Mouse (Mus musculus) limb, embryonic 14.5 days (tissue): ENCODE measurements around the gene Tpo. TPM values are rescaled to one million over a fixed set of nuclear protein-coding genes. Genes with fewer than 3 reads are reported as not detected.

Experiments
- ATAC-seq: fragments of 200-750 bp; cut with Nextera tagmentation; 2 replicates; pipeline ENCODE4 v1.8.0; 2017; ENCODE audit warnings: low read depth, moderate number of reproducible peaks, moderate TSS enrichment; ENCODE audit not compliant: low FRiP score
- DNase-seq: peaks from one replicate; pipeline ENCODE4 v3.0.0-alpha.2; 2015; ENCODE audit warnings: low spot score
- H3K27ac ChIP-seq: fragments of 300-500 bp; sonication (generic); replicated peaks from 2 replicates; pipeline ENCODE4 v1.5.1; 2014; ENCODE audit warnings: low read depth, mild to moderate bottlenecking, low read length, moderate library complexity, mixed read lengths
- H3K27me3 ChIP-seq: fragments of 300-500 bp; sonication (generic); 2 replicates; pipeline ENCODE4 v1.6.1; 2014; ENCODE audit warnings: low read length, mixed read lengths; ENCODE audit not compliant: control insufficient read depth, insufficient read depth
- H3K36me3 ChIP-seq: fragments of 300-500 bp; sonication (generic); 2 replicates; pipeline ENCODE4 v1.6.1; 2014; ENCODE audit warnings: mild to moderate bottlenecking, low read length, moderate library complexity, mixed read lengths; ENCODE audit not compliant: control insufficient read depth, insufficient read depth
- H3K4me1 ChIP-seq: fragments of 300-500 bp; sonication (generic); 2 replicates; pipeline ENCODE4 v1.6.1; 2014; ENCODE audit warnings: antibody characterized with exemption, low read length, mixed read lengths; ENCODE audit not compliant: control insufficient read depth, insufficient read depth
- H3K4me2 ChIP-seq: fragments of 300-500 bp; sonication (generic); replicated peaks from 2 replicates; pipeline ENCODE4 v1.6.1; 2014; ENCODE audit warnings: low read depth, mild to moderate bottlenecking, low read length, moderate library complexity; ENCODE audit not compliant: severe bottlenecking
- H3K4me3 ChIP-seq: fragments of 300-500 bp; sonication (generic); replicated peaks from 2 replicates; pipeline ENCODE4 v1.5.1; 2014; ENCODE audit warnings: low read length
- H3K9ac ChIP-seq: fragments of 300-500 bp; sonication (generic); 2 replicates; pipeline ENCODE4 v1.6.1; 2014; ENCODE audit warnings: mild to moderate bottlenecking, low read depth, low read length, moderate library complexity; ENCODE audit not compliant: severe bottlenecking
- H3K9me3 ChIP-seq: fragments of 300-500 bp; sonication (generic); 2 replicates; pipeline ENCODE4 v1.6.1; 2016; ENCODE audit warnings: low read length; ENCODE audit not compliant: control insufficient read depth
- POLR2A ChIP-seq: fragments of 200-500 bp; IDR thresholded peaks from 2 replicates; pipeline ENCODE4 v1.8.0; 2012; ENCODE audit warnings: inconsistent platforms, mild to moderate bottlenecking, moderate library complexity, borderline replicate concordance; ENCODE audit not compliant: insufficient read depth, insufficient read length; ENCODE audit errors: extremely low read depth
- WGBS: fragments of 180-500 bp; shearing (Covaris S2); extraction: QIAGEN DNeasy Blood & Tissue Kit; methylation state at CpG from one replicate; pipeline ENCODE4 v1.1.7; 2014; 5-methylcytosine and 5-hydroxymethylcytosine counted together
- polyA plus RNA-seq, 2 experiments: library from polyadenylated mRNA; depleted of rRNA in 1 of 2; stranded (reverse) in 1 of 2; unstranded in 1 of 2; fragments of >200 nt; fragmentation: Nextera tagmentation in 1 of 2; extraction: Ambion mirVana in 1 of 2; gene quantifications; 2 replicates each; pipeline versions ENCODE4 v1.2.1 to v1.2.3; 2012 to 2014

Gene Tpo
- polyA plus RNA-seq, 2 experiments = not detected

- Histone ChIP-seq H3K4me3 (no peak overlapping the region), H3K9me3 (no peaks in the 10 kb centered on the region), H3K36me3 (no peaks in the 10 kb centered on the region), H3K9ac (no peak overlapping the region), H3K4me1 (no peaks in the 10 kb centered on the region; the same call in 1 of the 2 replicates), H3K27me3 (no peaks in the 10 kb centered on the region), H3K4me2 (no peak overlapping the region), H3K27ac (no peak overlapping the region)
- peak; percentile 31 for DNase-seq
- no peak for TF ChIP-seq POLR2A
- ATAC-seq = no peak
- 30% methylated on average over 4 of the region's 4 CpGs for WGBS
Observed at GRCm38 (mm10) chr12:30039565-30039964, 92.9 kb downstream of the Tpo start.

DNA sequence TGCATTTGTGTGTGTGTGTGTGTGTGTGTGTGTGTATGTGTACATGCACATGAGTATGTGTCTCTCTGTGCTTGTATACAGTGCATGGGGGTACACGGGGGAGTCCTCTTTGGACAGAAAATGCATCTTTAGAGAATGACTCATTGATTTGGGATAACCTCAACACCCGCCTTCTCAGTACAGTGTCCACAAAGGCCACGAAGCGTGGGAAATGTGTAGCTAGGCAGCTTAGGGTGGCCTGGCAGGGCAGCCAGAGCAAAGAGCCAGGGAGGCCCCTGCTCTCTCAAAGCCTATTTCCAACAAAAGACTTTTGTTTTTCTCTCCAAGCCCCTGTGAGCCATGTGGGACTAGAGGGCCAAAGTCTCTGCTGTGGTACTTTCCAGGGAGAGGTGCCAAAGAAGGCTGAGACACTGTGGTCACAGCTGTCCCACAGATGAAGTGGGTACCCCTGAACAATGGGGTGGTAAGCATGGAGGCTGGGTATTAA, 95.8 kb downstream of the Tpo start:
- Histone ChIP-seq H3K9me3 (no peaks in the 10 kb centered on the region), H3K27me3 (no peaks in the 10 kb centered on the region), H3K36me3 (no peaks in the 10 kb centered on the region), H3K4me2 (no peak overlapping the region), H3K4me1 (no peaks in the 10 kb centered on the region; the same call in 1 of the 2 replicates), H3K27ac (no peak overlapping the region), H3K9ac (no peak overlapping the region), H3K4me3 (no peak overlapping the region)
- DNase-seq (no peak), ATAC-seq (no peak)
- TF ChIP-seq POLR2A = no peak
- 77% methylated on average over 4 of the region's 4 CpGs for WGBS

DNA sequence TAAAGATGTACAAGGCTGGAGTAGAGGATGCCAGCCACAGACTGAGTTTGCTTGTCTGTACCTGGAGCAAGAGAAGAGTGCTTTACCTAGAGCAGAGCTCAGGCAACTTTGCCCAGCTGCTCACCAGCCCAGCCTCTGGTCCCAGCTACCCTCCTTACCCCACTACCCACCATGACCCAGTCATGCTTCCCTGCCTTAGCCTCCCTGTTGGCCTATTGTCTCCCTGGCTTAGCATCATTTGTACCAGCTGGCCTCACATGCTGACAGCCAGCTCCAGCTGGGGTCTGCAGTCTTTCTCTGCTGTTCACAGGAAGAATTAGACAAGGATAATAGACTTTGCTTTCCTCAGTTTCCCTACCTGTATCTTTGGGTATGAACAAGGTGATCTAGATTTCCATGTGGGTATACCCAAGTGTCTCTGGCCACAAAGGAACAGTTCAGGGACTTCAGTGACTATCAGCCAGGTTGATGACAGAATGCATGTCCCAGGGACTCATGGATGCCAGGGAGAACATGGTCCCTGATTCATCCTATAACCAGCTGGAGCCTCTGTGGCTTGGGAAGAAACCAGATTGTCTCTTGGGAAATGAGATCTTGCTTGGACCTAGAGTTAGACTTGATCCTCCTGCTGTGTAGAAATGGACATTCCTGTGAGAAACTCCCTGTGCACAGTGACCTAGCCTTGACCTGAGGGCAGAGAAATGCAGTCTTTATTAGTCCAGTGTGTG, 96.4 kb downstream of the Tpo start:
- Histone ChIP-seq H3K27me3 (no peaks in the 10 kb centered on the region), H3K27ac (no peak overlapping the region), H3K9me3 (no peaks in the 10 kb centered on the region), H3K36me3 (no peaks in the 10 kb centered on the region), H3K4me2 (no peak overlapping the region), H3K9ac (no peak overlapping the region), H3K4me3 (no peak overlapping the region), H3K4me1 (no peaks in the 10 kb centered on the region; the same call in 1 of the 2 replicates)
- no peak for DNase-seq
- no peak for ATAC-seq
- TF ChIP-seq POLR2A = no peak

GRCm38 (mm10) chr12:30035406-30035805, 97.0 kb downstream of the Tpo start:
- H3K4me2 ChIP-seq = no peak overlapping the region
- H3K9ac ChIP-seq = no peak overlapping the region
- no peaks in the 10 kb centered on the region for H3K9me3 ChIP-seq
- H3K4me1 ChIP-seq = no peaks in the 10 kb centered on the region; the same call in 1 of the 2 replicates
- no peak for TF ChIP-seq POLR2A
- no peaks in the 10 kb centered on the region for H3K27me3 ChIP-seq
- no peak overlapping the region for H3K4me3 ChIP-seq
- no peaks in the 10 kb centered on the region for H3K36me3 ChIP-seq
- no peak for ATAC-seq
- no peak for DNase-seq
- WGBS = 48% methylated on average over 1 of the region's 1 CpGs
- no peak overlapping the region for H3K27ac ChIP-seq

- Histone ChIP-seq H3K9ac (no peak overlapping the region), H3K27me3 (no peaks in the 10 kb centered on the region), H3K36me3 (no peaks in the 10 kb centered on the region), H3K4me2 (no peak overlapping the region), H3K9me3 (no peaks in the 10 kb centered on the region), H3K4me3 (no peak overlapping the region), H3K27ac (no peak overlapping the region), H3K4me1 (no peaks in the 10 kb centered on the region; the same call in 1 of the 2 replicates)
- no peak for DNase-seq
- 73% methylated on average over 5 of the region's 5 CpGs for WGBS
- TF ChIP-seq POLR2A = no peak
- no peak for ATAC-seq
Observed at GRCm38 (mm10) chr12:30034681-30035080, 97.7 kb downstream of the Tpo start.

- Histone ChIP-seq H3K36me3 (no peaks in the 10 kb centered on the region), H3K4me1 (no peaks in the 10 kb centered on the region), H3K4me3 (no peak overlapping the region), H3K27ac (no peak overlapping the region), H3K27me3 (no peaks in the 10 kb centered on the region), H3K4me2 (no peak overlapping the region), H3K9me3 (no peaks in the 10 kb centered on the region), H3K9ac (no peak overlapping the region)
- 52% methylated on average over 5 of the region's 5 CpGs for WGBS
- ATAC-seq = no peak
- no peak for TF ChIP-seq POLR2A
- no peak for DNase-seq
Observed at GRCm38 (mm10) chr12:30030571-30030970, 101.9 kb downstream of the Tpo start.
